Mouse (Mus musculus) embryonic facial prominence, embryonic 15.5 days (tissue): ENCODE results near the gene Wasf2. TPM values are rescaled to one million over a fixed set of nuclear protein-coding genes. Genes with fewer than 3 reads are reported as not detected.
A peak's percentile ranks its signal among the peaks of the same experiment; 100 is the strongest.

ENCODE experiments used
- ATAC-seq: fragments of 200-750 bp; cut with Nextera tagmentation; 2 replicates; pipeline ENCODE4 v1.8.0; 2017; ENCODE audit warnings: low read depth, moderate TSS enrichment; ENCODE audit not compliant: insufficient number of reproducible peaks, low FRiP score, low TSS enrichment
- H3K27ac ChIP-seq: fragments of 300-500 bp; sonication (generic); replicated peaks from 2 replicates; pipeline ENCODE4 v1.5.1; 2015; ENCODE audit warnings: mild to moderate bottlenecking, inconsistent platforms
- H3K27me3 ChIP-seq: fragments of 300-500 bp; sonication (generic); 2 replicates; pipeline ENCODE4 v1.6.1; 2015; ENCODE audit warnings: inconsistent platforms
- H3K36me3 ChIP-seq: fragments of 300-500 bp; sonication (generic); 2 replicates; pipeline ENCODE4 v1.6.1; 2015; ENCODE audit warnings: mild to moderate bottlenecking, inconsistent platforms
- H3K4me1 ChIP-seq: fragments of 300-500 bp; sonication (generic); 2 replicates; pipeline ENCODE4 v1.6.1; 2015; ENCODE audit warnings: inconsistent platforms
- H3K4me2 ChIP-seq: fragments of 300-500 bp; sonication (generic); replicated peaks from 2 replicates; pipeline ENCODE4 v1.6.1; 2015; ENCODE audit warnings: mild to moderate bottlenecking, inconsistent platforms
- H3K4me3 ChIP-seq: fragments of 300-500 bp; sonication (generic); replicated peaks from 2 replicates; pipeline ENCODE4 v1.5.1; 2015; ENCODE audit warnings: mild to moderate bottlenecking, inconsistent platforms
- H3K9ac ChIP-seq: fragments of 300-500 bp; sonication (generic); 2 replicates; pipeline ENCODE4 v1.6.1; 2015; ENCODE audit warnings: inconsistent platforms
- H3K9me3 ChIP-seq: fragments of 300-500 bp; sonication (generic); replicated peaks from 2 replicates; pipeline ENCODE4 v1.6.1; 2016; ENCODE audit warnings: inconsistent platforms
- WGBS: fragments of 180-500 bp; shearing (Covaris S2); methylation state at CpG from one replicate; pipeline ENCODE4 v1.1.7; 2015; 5-methylcytosine and 5-hydroxymethylcytosine counted together
- polyA plus RNA-seq: library from polyadenylated mRNA; unstranded; fragments of >200 nt; fragmentation: Nextera tagmentation; extraction: Ambion mirVana; gene quantifications from 2 replicates; pipeline ENCODE4 v1.2.1, GENCODE M21; 2015

Gene Wasf2
- 116 and 118 TPM in 2 replicates for polyA plus RNA-seq

- ATAC-seq: peak; percentile 94
- peaks cover 27% of the 10 kb centered on the region for H3K4me1 ChIP-seq
- WGBS: under 1% methylated on average over 58 of the region's 65 CpGs
- H3K27ac ChIP-seq: peak within 1 kb of the TSS; percentile 91
- no peaks in the 10 kb centered on the region for H3K9me3 ChIP-seq
- H3K4me3 ChIP-seq: peak within 1 kb of the TSS; percentile 99
- 0 out of 2 replicates have a peak, but pooled peaks cover 7% of the 10 kb centered on the region for H3K36me3 ChIP-seq
- H3K27me3 ChIP-seq: no peaks in the 10 kb centered on the region
- peak within 1 kb of the TSS; percentile 81 for H3K4me2 ChIP-seq
- H3K9ac ChIP-seq: peak within 1 kb of the TSS; percentile 96
Measured at GRCm38 (mm10) chr4:133129931-133130889, at the start of gene Wasf2. TSS of gene Wasf2 (plus strand) at chr4:133130505.

GRCm38 (mm10) chr4:133080862-133081261 is 49.4 kb upstream of the Wasf2 start:
- Histone ChIP-seq H3K36me3 (peaks cover 41% of the 10 kb centered on the region), H3K27ac (no peak overlapping the region)
- ATAC-seq: no peak

GRCm38 (mm10) chr4:133082216-133082773 is 48.0 kb upstream of the Wasf2 start:
- H3K4me2 ChIP-seq: no peak overlapping the region
- H3K9me3 ChIP-seq: no peaks in the 10 kb centered on the region
- no peak overlapping the region for H3K4me3 ChIP-seq
- H3K27me3 ChIP-seq: no peaks in the 10 kb centered on the region
- peak overlapping the region; percentile 73; the same call in 1 of the 2 replicates for H3K27ac ChIP-seq
- ATAC-seq: no peak
- peaks cover 49% of the 10 kb centered on the region for H3K4me1 ChIP-seq
- H3K36me3 ChIP-seq: peaks cover 29% of the 10 kb centered on the region
- 68% methylated on average over 6 of the region's 6 CpGs for WGBS
- H3K9ac ChIP-seq: no peak overlapping the region

More at GRCm38 (mm10) chr4:133080862-133081261, 49.4 kb upstream of the Wasf2 start:
- no peaks in the 10 kb centered on the region for H3K9me3 ChIP-seq
- peaks cover 35% of the 10 kb centered on the region for H3K4me1 ChIP-seq
- H3K4me3 ChIP-seq: no peak overlapping the region
- H3K4me2 ChIP-seq: no peak overlapping the region
- WGBS: 95% methylated on average over 3 of the region's 3 CpGs
- no peak overlapping the region for H3K9ac ChIP-seq
- no peaks in the 10 kb centered on the region for H3K27me3 ChIP-seq

- no peak overlapping the region for H3K9ac ChIP-seq
- peaks cover 54% of the 10 kb centered on the region for H3K4me1 ChIP-seq
- peaks cover 12% of the 10 kb centered on the region; the same call in 1 of the 2 replicates for H3K36me3 ChIP-seq
- peak overlapping the region; percentile 87 for H3K27ac ChIP-seq
- peak overlapping the region; percentile 94 for H3K4me2 ChIP-seq
- H3K9me3 ChIP-seq: no peaks in the 10 kb centered on the region
- 9% methylated on average over 3 of the region's 3 CpGs for WGBS
- peak; percentile 59 for ATAC-seq
- no peaks in the 10 kb centered on the region for H3K27me3 ChIP-seq
- peak overlapping the region; percentile 41 for H3K4me3 ChIP-seq
Measured at GRCm38 (mm10) chr4:133083991-133084861, 46.1 kb upstream of the Wasf2 start.

- peak overlapping the region; percentile 87 for H3K27ac ChIP-seq
- WGBS: 1% methylated on average over 53 of the region's 53 CpGs
- peak; percentile 32 for ATAC-seq
Measured at GRCm38 (mm10) chr4:133085011-133085782, 45.1 kb upstream of the Wasf2 start.

GRCm38 (mm10) chr4:133085783-133086342 is 44.4 kb upstream of the Wasf2 start:
- Histone ChIP-seq H3K9me3 (no peaks in the 10 kb centered on the region), H3K27me3 (no peaks in the 10 kb centered on the region), H3K4me3 (peak overlapping the region; percentile 41), H3K36me3 (0 out of 2 replicates have a peak, but pooled peaks cover 1% of the 10 kb centered on the region), H3K9ac (peak overlapping the region; percentile 21; the same call in 1 of the 2 replicates), H3K4me1 (peaks cover 68% of the 10 kb centered on the region), H3K4me2 (peak overlapping the region; percentile 94), H3K27ac (peak overlapping the region; percentile 87)
- no peak for ATAC-seq
- WGBS: 10% methylated on average over 12 of the region's 12 CpGs

More at GRCm38 (mm10) chr4:133085011-133085782, 45.1 kb upstream of the Wasf2 start:
- Histone ChIP-seq H3K27me3 (no peaks in the 10 kb centered on the region), H3K9me3 (no peaks in the 10 kb centered on the region), H3K4me2 (peak overlapping the region; percentile 94), H3K9ac (peak overlapping the region; percentile 21), H3K4me3 (peak overlapping the region; percentile 41), H3K36me3 (peaks cover 8% of the 10 kb centered on the region; the same call in 1 of the 2 replicates), H3K4me1 (peaks cover 61% of the 10 kb centered on the region)

GRCm38 (mm10) chr4:133087177-133087714 is 43.1 kb upstream of the Wasf2 start:
- no peaks in the 10 kb centered on the region for H3K36me3 ChIP-seq
- H3K27ac ChIP-seq: peak overlapping the region; percentile 87
- peaks cover 82% of the 10 kb centered on the region for H3K4me1 ChIP-seq
- H3K4me3 ChIP-seq: no peak overlapping the region
- no peak overlapping the region for H3K4me2 ChIP-seq
- no peaks in the 10 kb centered on the region for H3K27me3 ChIP-seq
- no peak for ATAC-seq
- 51% methylated on average over 6 of the region's 6 CpGs for WGBS
- H3K9me3 ChIP-seq: no peaks in the 10 kb centered on the region
- H3K9ac ChIP-seq: no peak overlapping the region

GRCm38 (mm10) chr4:133087835-133088234 is 42.5 kb upstream of the Wasf2 start:
- WGBS: 19% methylated on average over 8 of the region's 8 CpGs
- H3K27ac ChIP-seq: peak overlapping the region; percentile 87
- H3K4me2 ChIP-seq: no peak overlapping the region; the same call in 1 of the 2 replicates

GRCm38 (mm10) chr4:133089319-133089718 is 41.0 kb upstream of the Wasf2 start:
- H3K27me3 ChIP-seq: no peaks in the 10 kb centered on the region
- no peaks in the 10 kb centered on the region for H3K9me3 ChIP-seq
- H3K4me3 ChIP-seq: no peak overlapping the region
- H3K4me2 ChIP-seq: no peak overlapping the region
- no peaks in the 10 kb centered on the region for H3K36me3 ChIP-seq
- H3K27ac ChIP-seq: peak overlapping the region; percentile 95
- WGBS: 46% methylated on average over 9 of the region's 9 CpGs
- H3K4me1 ChIP-seq: peaks cover 92% of the 10 kb centered on the region
- H3K9ac ChIP-seq: no peak overlapping the region
- ATAC-seq: no peak

More at GRCm38 (mm10) chr4:133087835-133088234, 42.5 kb upstream of the Wasf2 start:
- H3K36me3 ChIP-seq: no peaks in the 10 kb centered on the region
- no peak overlapping the region for H3K9ac ChIP-seq
- peaks cover 87% of the 10 kb centered on the region for H3K4me1 ChIP-seq
- no peaks in the 10 kb centered on the region for H3K27me3 ChIP-seq
- ATAC-seq: no peak
- no peaks in the 10 kb centered on the region for H3K9me3 ChIP-seq
- H3K4me3 ChIP-seq: no peak overlapping the region
